Mouse (Mus musculus) gastrocnemius, postnatal 4 days (tissue): ENCODE measurements at regions not wholly inside any gene's neighbourhood (a gene's known extent, or its start where the extent isn't known, plus 50 kb on each side); places are given as distances from the start of the nearest gene placed in this dataset.

Experiments used
- DNase-seq, 2 experiments: peaks; one replicate each; pipeline ENCODE4 v3.0.0; 2021 to 2022; ENCODE audit warnings: low spot score in 2 of 2, mixed read lengths in 2 of 2

GRCm38 (mm10) chr3:150109561-150109960 lies 1119.2 kb upstream of the Adgrl2 start:
- DNase-seq = no peak

- no peak for DNase-seq
Measured at GRCm38 (mm10) chr3:150112231-150112630, 1121.9 kb upstream of the Adgrl2 start.

GRCm38 (mm10) chr3:150119866-150120265 lies 1129.5 kb upstream of the Adgrl2 start:
- no peak for DNase-seq

- no peak for DNase-seq
Measured at GRCm38 (mm10) chr3:150146635-150147034, 1156.3 kb upstream of the Adgrl2 start.

GRCm38 (mm10) chr3:150151152-150151822 lies 1160.9 kb upstream of the Adgrl2 start:
- DNase-seq = no peak

- no peak for DNase-seq
Measured at GRCm38 (mm10) chr3:150151823-150152158, 1161.4 kb upstream of the Adgrl2 start.

GRCm38 (mm10) chr3:150152893-150153292 lies 1162.5 kb upstream of the Adgrl2 start:
- no peak for DNase-seq

GRCm38 (mm10) chr3:150185807-150186206 lies 1195.5 kb upstream of the Adgrl2 start:
- no peak for DNase-seq

GRCm38 (mm10) chr3:150193132-150193531 lies 1202.8 kb upstream of the Adgrl2 start:
- no peak for DNase-seq

GRCm38 (mm10) chr3:150198492-150198891 lies 1208.1 kb upstream of the Adgrl2 start:
- no peak for DNase-seq

GRCm38 (mm10) chr3:150205902-150206301 lies 1215.5 kb upstream of the Adgrl2 start:
- DNase-seq = no peak

GRCm38 (mm10) chr3:150233279-150233678 lies 1204.4 kb upstream of the Adgrl4 start:
- DNase-seq = no peak

GRCm38 (mm10) chr3:150236946-150237600 lies 1200.6 kb upstream of the Adgrl4 start:
- no peak for DNase-seq

GRCm38 (mm10) chr3:150275038-150275437 lies 1162.6 kb upstream of the Adgrl4 start:
- DNase-seq = no peak

GRCm38 (mm10) chr3:150296057-150296710 lies 1141.5 kb upstream of the Adgrl4 start:
- no peak for DNase-seq

- no peak for DNase-seq
Measured at GRCm38 (mm10) chr3:150328811-150329210, 1108.9 kb upstream of the Adgrl4 start.

GRCm38 (mm10) chr3:150352139-150352725 lies 1085.5 kb upstream of the Adgrl4 start:
- no peak for DNase-seq

- DNase-seq = no peak
Measured at GRCm38 (mm10) chr3:150365766-150366165, 1071.9 kb upstream of the Adgrl4 start.

GRCm38 (mm10) chr3:150384996-150385627 lies 1052.6 kb upstream of the Adgrl4 start:
- DNase-seq = peak in 1 of 2 experiments; percentile 40

- no peak for DNase-seq
Measured at GRCm38 (mm10) chr3:150401694-150402301, 1035.9 kb upstream of the Adgrl4 start.

GRCm38 (mm10) chr3:150406086-150406485 lies 1031.6 kb upstream of the Adgrl4 start:
- DNase-seq = no peak
